Mouse (Mus musculus) heart, embryonic 16.5 days (tissue): ENCODE data around the gene Arhgap24. TPM values are rescaled to one million over a fixed set of nuclear protein-coding genes. Genes with fewer than 3 reads are reported as not detected.

Experiments
- ATAC-seq: fragments of 200-750 bp; cut with Nextera tagmentation; replicated peaks from 2 replicates; pipeline ENCODE4 v1.8.0; 2017; ENCODE audit warnings: moderate number of reproducible peaks; ENCODE audit not compliant: insufficient read depth, low FRiP score; ENCODE audit errors: extremely low read depth
- H3K27ac ChIP-seq: fragments of 300-500 bp; sonication (generic); 2 replicates; pipeline ENCODE4 v1.5.1; 2014; ENCODE audit warnings: mild to moderate bottlenecking, low read length, control low read depth, moderate library complexity
- H3K27me3 ChIP-seq: fragments of 300-500 bp; sonication (generic); 2 replicates; pipeline ENCODE4 v1.6.1; 2014; ENCODE audit warnings: low read length, mixed read lengths; ENCODE audit not compliant: control insufficient read depth, insufficient read depth
- H3K36me3 ChIP-seq: fragments of 300-500 bp; sonication (generic); 2 replicates; pipeline ENCODE4 v1.6.1; 2014; ENCODE audit not compliant: control insufficient read depth, insufficient read depth
- H3K4me1 ChIP-seq: fragments of 300-500 bp; sonication (generic); 2 replicates; pipeline ENCODE4 v1.6.1; 2014; ENCODE audit warnings: low read length, mixed read lengths; ENCODE audit not compliant: control insufficient read depth, insufficient read depth
- H3K4me2 ChIP-seq: fragments of 300-500 bp; sonication (generic); 2 replicates; pipeline ENCODE4 v1.6.1; 2014; ENCODE audit warnings: low read depth, mild to moderate bottlenecking, control low read depth, low read length
- H3K4me3 ChIP-seq: fragments of 300-500 bp; sonication (generic); 2 replicates; pipeline ENCODE4 v1.5.1; 2014; ENCODE audit warnings: mild to moderate bottlenecking, control low read depth, low read length
- H3K9ac ChIP-seq: fragments of 300-500 bp; sonication (generic); 2 replicates; pipeline ENCODE4 v1.6.1; 2014; ENCODE audit warnings: low read length, control low read depth
- H3K9me3 ChIP-seq: fragments of 300-500 bp; sonication (generic); replicated peaks from 2 replicates; pipeline ENCODE4 v1.6.1; 2016; ENCODE audit warnings: low read length; ENCODE audit not compliant: control insufficient read depth
- WGBS: fragments of 180-500 bp; shearing (Covaris S2); extraction: QIAGEN DNeasy Blood & Tissue Kit; methylation state at CpG from one replicate; pipeline ENCODE4 v1.1.7; 2014; 5-methylcytosine and 5-hydroxymethylcytosine counted together
- polyA plus RNA-seq: library from polyadenylated mRNA; unstranded; fragments of >200 nt; fragmentation: Nextera tagmentation; extraction: Ambion mirVana; gene quantifications from 2 replicates; pipeline ENCODE4 v1.2.1, GENCODE M21; 2015

Arhgap24 gene
- polyA plus RNA-seq, 1 experiment from 2014 or later: 18.2 TPM

- no peak overlapping the region for H3K9ac ChIP-seq
- H3K4me2 ChIP-seq: no peak overlapping the region
- H3K27me3 ChIP-seq: no peaks in the 10 kb centered on the region
- no peak for ATAC-seq
- H3K9me3 ChIP-seq: no peaks in the 10 kb centered on the region
- no peaks in the 10 kb centered on the region for H3K36me3 ChIP-seq
- no peak overlapping the region for H3K27ac ChIP-seq
- H3K4me3 ChIP-seq: no peak overlapping the region
- H3K4me1 ChIP-seq: peaks cover 17% of the 10 kb centered on the region
- 83% methylated on average over 6 of the region's 6 CpGs for WGBS
These were observed 285.3 kb downstream of the Arhgap24 start for GRCm38 (mm10) chr5:102766311-102767057.

- H3K27ac ChIP-seq: peak overlapping the region; percentile 40
- H3K36me3 ChIP-seq: no peaks in the 10 kb centered on the region
- H3K9ac ChIP-seq: no peak overlapping the region
- H3K4me2 ChIP-seq: no peak overlapping the region
- no peak for ATAC-seq
- H3K9me3 ChIP-seq: no peaks in the 10 kb centered on the region
- 71% methylated on average over 4 of the region's 4 CpGs for WGBS
- no peaks in the 10 kb centered on the region for H3K27me3 ChIP-seq
- H3K4me1 ChIP-seq: peaks cover 17% of the 10 kb centered on the region
- no peak overlapping the region for H3K4me3 ChIP-seq
These were observed 285.9 kb downstream of the Arhgap24 start for GRCm38 (mm10) chr5:102767058-102767444.

GRCm38 (mm10) chr5:102767822-102768221, 286.6 kb downstream of the Arhgap24 start:
- Histone ChIP-seq H3K4me3 (no peak overlapping the region), H3K27me3 (no peaks in the 10 kb centered on the region), H3K9ac (no peak overlapping the region), H3K9me3 (no peaks in the 10 kb centered on the region), H3K27ac (peak overlapping the region; percentile 40; the same call in 1 of the 2 replicates), H3K36me3 (no peaks in the 10 kb centered on the region), H3K4me2 (no peak overlapping the region), H3K4me1 (peaks cover 15% of the 10 kb centered on the region)
- 77% methylated on average over 7 of the region's 7 CpGs for WGBS
- no peak for ATAC-seq

GRCm38 (mm10) chr5:102768385-102769080, 287.3 kb downstream of the Arhgap24 start:
- Histone ChIP-seq H3K27ac (peak overlapping the region; percentile 82), H3K36me3 (no peaks in the 10 kb centered on the region), H3K9me3 (no peaks in the 10 kb centered on the region), H3K4me3 (peak overlapping the region; percentile 38), H3K4me2 (peak overlapping the region; percentile 59), H3K27me3 (no peaks in the 10 kb centered on the region), H3K4me1 (peaks cover 15% of the 10 kb centered on the region), H3K9ac (peak overlapping the region; percentile 67)
- ATAC-seq: peak; percentile 85
- WGBS: 37% methylated on average over 12 of the region's 12 CpGs

- no peaks in the 10 kb centered on the region for H3K36me3 ChIP-seq
- peaks cover 15% of the 10 kb centered on the region for H3K4me1 ChIP-seq
- no peaks in the 10 kb centered on the region for H3K27me3 ChIP-seq
- no peak for ATAC-seq
- no peak overlapping the region for H3K4me2 ChIP-seq
- 71% methylated on average over 7 of the region's 7 CpGs for WGBS
- no peak overlapping the region for H3K4me3 ChIP-seq
- H3K9ac ChIP-seq: no peak overlapping the region
- no peak overlapping the region for H3K27ac ChIP-seq
- H3K9me3 ChIP-seq: no peaks in the 10 kb centered on the region
These were observed 289.4 kb downstream of the Arhgap24 start for GRCm38 (mm10) chr5:102770611-102771010.

GRCm38 (mm10) chr5:102774500-102774899, 293.3 kb downstream of the Arhgap24 start:
- Histone ChIP-seq H3K4me3 (no peak overlapping the region), H3K4me2 (no peak overlapping the region), H3K9me3 (no peaks in the 10 kb centered on the region), H3K4me1 (peaks cover 14% of the 10 kb centered on the region), H3K9ac (no peak overlapping the region), H3K27ac (no peak overlapping the region), H3K36me3 (no peaks in the 10 kb centered on the region), H3K27me3 (no peaks in the 10 kb centered on the region)
- WGBS: 47% methylated on average over 4 of the region's 4 CpGs
- ATAC-seq: no peak

- no peaks in the 10 kb centered on the region for H3K36me3 ChIP-seq
- WGBS: 91% methylated on average over 9 of the region's 9 CpGs
- H3K4me1 ChIP-seq: peaks cover 14% of the 10 kb centered on the region
- no peaks in the 10 kb centered on the region for H3K27me3 ChIP-seq
- no peak overlapping the region for H3K4me2 ChIP-seq
- H3K9me3 ChIP-seq: no peaks in the 10 kb centered on the region
- no peak for ATAC-seq
- H3K4me3 ChIP-seq: no peak overlapping the region
- no peak overlapping the region for H3K9ac ChIP-seq
- H3K27ac ChIP-seq: no peak overlapping the region
These were observed 296.1 kb downstream of the Arhgap24 start for GRCm38 (mm10) chr5:102777255-102777654.

- Histone ChIP-seq H3K36me3 (no peaks in the 10 kb centered on the region), H3K9ac (no peak overlapping the region), H3K4me1 (peaks cover 14% of the 10 kb centered on the region), H3K27ac (peak overlapping the region; percentile 52), H3K4me3 (no peak overlapping the region), H3K27me3 (no peaks in the 10 kb centered on the region), H3K9me3 (no peaks in the 10 kb centered on the region), H3K4me2 (peak overlapping the region; percentile 27)
- 40% methylated on average over 9 of the region's 9 CpGs for WGBS
- ATAC-seq: peak; percentile 74
These were observed 296.7 kb downstream of the Arhgap24 start for GRCm38 (mm10) chr5:102777852-102778251.

- WGBS: 62% methylated on average over 5 of the region's 5 CpGs
These were observed 297.1 kb downstream of the Arhgap24 start for GRCm38 (mm10) chr5:102778253-102778652.

More at GRCm38 (mm10) chr5:102778253-102778652, 297.1 kb downstream of the Arhgap24 start:
- peak; percentile 25; the same call in 1 of the 2 replicates for ATAC-seq
- no peaks in the 10 kb centered on the region for H3K9me3 ChIP-seq
- peak overlapping the region; percentile 52 for H3K27ac ChIP-seq
- peak overlapping the region; percentile 27 for H3K4me2 ChIP-seq
- H3K4me1 ChIP-seq: peaks cover 14% of the 10 kb centered on the region
- H3K9ac ChIP-seq: no peak overlapping the region
- no peak overlapping the region for H3K4me3 ChIP-seq
- no peaks in the 10 kb centered on the region for H3K27me3 ChIP-seq
- H3K36me3 ChIP-seq: no peaks in the 10 kb centered on the region
